Mouse (Mus musculus): Measurements from ENCODE around the gene 4931428F04Rik. TPM values are rescaled to one million over a fixed set of nuclear protein-coding genes. Genes with fewer than 3 reads are reported as not detected.

The 4931428F04Rik gene
- polyA plus RNA-seq, 1 experiment from 2014 or later = 3.2 TPM

DNA sequence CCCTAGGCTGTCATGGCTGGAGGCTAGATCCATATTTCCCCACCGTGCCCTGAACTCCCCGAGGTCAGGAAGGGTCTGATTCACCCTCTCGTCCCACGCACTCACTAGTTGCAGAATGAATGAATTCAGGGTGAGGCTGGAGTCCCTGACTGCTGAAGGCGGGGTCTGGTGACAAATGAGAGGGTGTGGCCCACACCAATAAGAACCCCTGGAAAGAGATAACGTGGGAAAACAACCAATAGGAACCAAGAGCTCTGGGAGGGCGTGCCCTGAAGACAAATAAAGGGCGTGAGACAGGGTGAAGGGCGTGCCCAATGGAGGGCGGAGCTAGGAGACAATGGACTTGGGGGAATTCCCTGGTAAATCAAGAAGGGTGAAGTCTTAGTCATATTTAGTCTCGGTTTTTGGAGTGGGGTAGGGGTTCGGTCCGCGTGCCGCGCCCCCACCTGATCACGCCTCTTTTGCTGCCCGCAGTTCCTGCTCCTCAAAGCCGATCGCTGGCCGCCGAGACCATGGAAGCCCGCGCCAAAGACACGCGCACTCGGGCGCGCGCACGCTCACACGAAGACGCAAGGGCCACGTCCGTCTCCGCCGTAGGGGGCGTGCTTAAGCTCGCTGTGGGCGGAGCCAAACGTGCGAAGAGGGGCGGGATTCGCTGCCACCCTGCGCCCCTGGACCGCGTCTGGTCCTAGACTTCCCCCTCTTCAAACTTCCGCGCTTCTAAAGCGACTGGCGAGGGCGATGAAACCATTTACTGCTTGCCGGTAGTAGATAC is 519 bp downstream of the 4931428F04Rik start:
- peak; percentile 97 for DNase-seq (ENCODE audit: low spot score)

- no peak for DNase-seq (ENCODE audit: low spot score)
Measured at GRCm38 (mm10) chr8:105288231-105288630, 1.4 kb downstream of the 4931428F04Rik start.

DNA sequence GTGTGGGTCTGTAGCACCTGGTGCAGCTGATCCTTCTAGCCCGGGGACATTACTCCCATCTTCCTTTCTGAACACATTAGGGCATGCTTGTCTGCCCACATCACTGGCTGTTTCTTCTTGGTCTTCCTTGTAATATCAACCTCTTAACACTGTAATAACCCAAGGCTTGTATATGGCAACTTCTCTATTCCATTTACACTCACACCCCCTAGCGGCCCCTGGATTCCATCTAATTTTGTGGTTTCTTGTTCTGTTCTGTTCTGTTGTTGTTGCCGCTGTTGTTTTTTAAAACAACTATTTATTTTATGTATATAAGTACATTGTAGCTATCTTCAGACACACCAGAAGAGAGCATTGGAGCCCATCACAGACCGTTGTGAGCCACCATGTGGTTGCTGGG is 2.8 kb downstream of the 4931428F04Rik start:
- DNase-seq (ENCODE audit: low spot score) = no peak

DNA sequence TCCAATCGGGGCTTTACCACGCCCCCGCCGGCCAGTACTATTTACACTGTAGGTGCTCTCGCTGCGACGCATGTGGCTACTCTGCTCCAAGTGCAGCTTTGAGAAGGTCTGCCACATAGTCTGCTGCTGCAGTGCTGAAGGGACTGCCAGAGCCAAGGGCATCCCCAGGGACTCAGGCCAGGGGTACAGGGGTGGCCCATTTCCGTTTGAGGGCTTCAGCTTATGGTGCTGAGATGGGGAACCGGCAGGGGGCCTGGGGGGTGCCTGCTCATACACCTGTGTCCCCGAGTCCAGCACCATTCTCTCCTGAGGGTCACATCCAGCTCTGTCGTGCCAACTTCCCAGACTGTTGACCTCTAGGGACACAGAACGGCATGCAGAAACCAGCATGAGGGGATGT is 4.2 kb downstream of the 4931428F04Rik start:
- DNase-seq (ENCODE audit: low spot score) = no peak

DNA sequence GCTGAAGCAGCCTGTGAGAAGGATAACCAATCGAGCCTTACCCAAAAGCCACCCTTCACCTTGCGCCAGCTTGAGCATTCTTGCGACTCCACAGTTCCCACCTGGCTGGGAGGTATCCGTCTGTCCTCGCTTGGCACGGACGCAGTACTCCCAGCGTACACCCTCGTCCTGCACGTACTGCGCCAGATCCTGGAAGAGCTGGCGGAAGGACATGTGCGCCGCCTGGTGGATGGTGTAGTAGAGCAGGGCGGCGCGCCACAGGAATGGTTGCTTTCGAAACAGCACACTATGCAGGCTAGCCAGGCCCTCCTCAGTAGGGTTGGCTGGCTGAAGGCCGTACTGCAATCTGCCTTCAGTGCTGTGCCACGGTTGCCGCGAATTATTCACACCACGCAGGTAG is 6.6 kb downstream of the 4931428F04Rik start:
- DNase-seq (ENCODE audit: low spot score) = peak; percentile 72

DNA sequence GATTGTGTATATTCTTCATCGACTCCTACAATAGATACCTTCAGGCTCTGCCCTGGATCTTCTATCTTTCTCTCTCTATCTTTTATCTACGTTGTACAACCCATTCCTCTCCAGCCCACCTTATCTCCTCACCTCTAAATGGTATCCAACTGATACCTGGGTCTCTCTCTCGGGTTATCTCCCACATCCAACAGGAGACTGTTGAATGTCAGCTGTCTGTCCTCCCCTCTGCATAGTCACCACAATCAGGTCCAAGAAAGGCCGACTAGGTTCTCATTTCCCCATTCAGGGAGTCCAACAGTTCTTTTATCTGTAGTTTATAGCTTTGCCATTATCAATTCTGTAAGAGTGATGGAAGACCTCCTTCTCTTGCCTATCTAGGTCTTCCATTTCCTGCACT is 7.4 kb downstream of the 4931428F04Rik start:
- DNase-seq (ENCODE audit: low spot score) = no peak

DNA sequence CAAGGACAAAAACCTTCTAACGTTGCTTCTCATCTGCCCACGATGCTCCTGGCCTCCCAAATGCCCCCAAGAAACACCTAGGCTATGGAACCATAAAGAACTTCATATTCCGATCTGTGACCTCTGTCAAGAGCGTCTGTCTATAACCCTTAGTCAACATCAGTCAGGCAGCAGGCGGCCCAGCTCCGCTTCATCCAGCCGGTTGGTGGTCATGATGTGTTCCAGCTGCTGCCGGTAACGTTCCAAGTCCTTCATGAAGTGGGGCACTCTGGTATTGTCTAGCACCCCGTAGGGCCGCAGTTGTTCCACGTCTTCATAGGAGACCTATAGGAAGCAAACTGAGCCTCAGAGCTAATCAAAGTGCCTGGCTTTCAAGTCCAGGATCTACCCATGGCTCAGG is 7.8 kb downstream of the 4931428F04Rik start:
- DNase-seq (ENCODE audit: low spot score) = no peak

DNA sequence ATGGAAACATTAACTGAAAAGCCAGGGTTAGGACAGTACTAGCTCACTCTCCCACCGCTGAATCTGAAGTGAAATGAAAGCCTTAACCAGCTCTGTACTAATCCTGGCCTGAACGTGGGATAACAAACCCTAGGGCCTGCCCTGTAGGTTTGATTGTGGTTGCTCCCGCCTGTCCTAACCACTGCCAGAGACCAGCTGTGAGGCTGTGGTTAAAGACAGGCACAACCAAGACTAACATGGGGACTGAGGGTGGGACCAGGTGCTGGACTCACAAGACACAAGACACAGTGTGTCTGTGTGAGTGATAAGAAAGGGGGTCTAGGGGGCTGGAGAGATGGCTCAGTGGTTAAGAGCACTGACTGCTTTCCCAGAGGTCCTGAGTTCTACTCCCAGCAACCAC is 9.1 kb downstream of the 4931428F04Rik start:
- DNase-seq (ENCODE audit: low spot score) = no peak

DNA sequence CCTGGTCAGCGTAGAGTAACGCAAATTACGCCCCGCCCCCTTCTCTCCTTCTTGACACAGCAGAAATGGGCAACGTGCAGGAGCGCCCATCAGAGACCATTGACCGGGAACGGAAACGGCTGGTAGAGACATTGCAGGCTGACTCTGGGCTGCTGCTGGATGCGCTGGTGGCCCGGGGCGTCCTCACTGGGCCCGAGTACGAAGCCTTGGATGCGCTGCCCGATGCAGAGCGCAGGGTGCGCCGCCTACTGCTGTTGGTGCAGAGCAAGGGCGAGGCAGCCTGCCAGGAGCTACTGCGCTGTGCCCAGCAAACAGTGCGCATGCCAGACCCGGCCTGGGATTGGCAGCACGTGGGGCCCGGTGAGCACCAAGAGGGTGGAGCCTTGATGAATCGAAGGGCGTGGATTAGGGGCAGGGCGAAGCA is 10.7 kb downstream of the 4931428F04Rik start:
- no peak for DNase-seq (ENCODE audit: low spot score)

DNA sequence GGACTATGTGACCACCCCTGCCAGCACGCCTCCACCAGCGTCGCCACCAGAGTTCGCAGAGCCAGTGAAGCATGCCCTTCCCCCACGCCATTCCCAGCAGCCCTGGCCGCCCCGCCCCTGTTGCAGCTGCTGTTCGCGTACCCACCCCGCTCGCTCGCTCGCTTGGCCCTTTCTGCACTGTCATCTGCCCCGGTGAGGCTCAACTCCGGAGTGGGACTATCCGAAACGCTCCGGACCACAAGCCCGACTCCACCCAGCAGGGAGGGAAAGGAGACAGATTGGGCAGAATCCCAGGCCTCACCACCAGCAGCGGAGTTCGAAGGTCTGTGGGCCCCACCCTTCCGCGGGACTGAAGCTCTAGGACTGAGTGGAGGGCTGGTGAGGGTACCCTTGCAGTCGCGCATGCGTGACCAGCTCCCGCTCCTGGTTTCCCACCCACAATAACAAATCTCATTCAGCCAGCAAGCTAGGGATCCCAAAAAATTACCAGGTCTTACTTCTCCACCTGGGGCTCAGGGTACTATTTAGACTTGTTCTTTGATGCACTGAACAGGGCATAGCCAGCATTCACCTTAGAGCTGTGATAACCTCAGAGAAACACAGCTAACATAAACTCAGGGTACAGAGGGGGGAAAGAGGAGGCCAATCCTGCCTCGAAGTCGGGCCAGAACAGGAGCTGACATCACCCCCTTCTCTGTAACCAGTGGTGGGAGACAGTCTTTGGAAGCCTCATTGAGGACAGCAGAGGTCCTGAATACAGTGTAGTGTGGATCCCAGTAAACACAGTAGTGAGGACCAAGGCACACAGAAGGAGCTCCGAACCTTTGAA is 13.2 kb downstream of the 4931428F04Rik start:
- DNase-seq (ENCODE audit: low spot score) = peak; percentile 32

DNA sequence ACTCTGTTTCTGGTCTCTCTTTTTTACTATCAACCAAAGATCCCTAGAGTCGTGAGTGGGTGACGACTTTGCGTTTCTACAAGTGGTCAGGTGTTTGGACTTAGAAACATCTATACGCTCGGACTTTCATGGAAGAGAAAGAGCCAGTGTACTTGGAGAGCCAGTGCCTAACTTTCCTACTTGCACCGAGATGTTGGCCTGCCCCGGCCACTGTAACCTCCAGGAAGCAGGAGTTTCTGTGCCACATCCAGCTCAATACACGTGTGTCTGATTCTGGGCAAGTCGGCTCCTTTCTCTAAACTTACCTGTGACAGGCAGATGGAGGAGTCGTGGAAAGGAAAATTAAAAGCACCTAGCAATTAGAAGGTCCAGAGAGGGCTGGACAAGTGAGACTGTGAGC is 13.8 kb downstream of the 4931428F04Rik start, which contains the start of gene Nol3:
Gene Nol3, plus strand, starts transcription at position 301 of the 400 bp plus-strand sequence.
- no peak for DNase-seq (ENCODE audit: low spot score)

GRCm38 (mm10) chr8:105275387-105275786 is 14.3 kb downstream of the 4931428F04Rik start:
- DNase-seq (ENCODE audit: low spot score) = no peak

DNA sequence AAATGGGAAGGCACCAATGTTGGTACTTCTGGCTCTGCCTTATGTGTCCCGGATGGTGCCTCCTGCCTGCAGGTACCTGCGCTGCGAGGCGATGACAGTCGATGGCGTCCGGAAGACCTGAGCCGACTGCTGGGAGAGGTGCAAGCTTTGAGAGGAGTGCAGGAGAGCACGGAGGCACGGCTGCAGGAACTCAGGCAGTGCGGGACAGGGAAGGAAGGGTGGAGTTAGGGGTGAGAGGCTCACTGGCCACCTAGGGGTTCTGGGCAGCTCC is 18.8 kb downstream of the 4931428F04Rik start:
- no peak for DNase-seq (ENCODE audit: low spot score)

- no peak for DNase-seq (ENCODE audit: low spot score)
Measured at GRCm38 (mm10) chr8:105270101-105270915, 19.4 kb downstream of the 4931428F04Rik start.

DNA sequence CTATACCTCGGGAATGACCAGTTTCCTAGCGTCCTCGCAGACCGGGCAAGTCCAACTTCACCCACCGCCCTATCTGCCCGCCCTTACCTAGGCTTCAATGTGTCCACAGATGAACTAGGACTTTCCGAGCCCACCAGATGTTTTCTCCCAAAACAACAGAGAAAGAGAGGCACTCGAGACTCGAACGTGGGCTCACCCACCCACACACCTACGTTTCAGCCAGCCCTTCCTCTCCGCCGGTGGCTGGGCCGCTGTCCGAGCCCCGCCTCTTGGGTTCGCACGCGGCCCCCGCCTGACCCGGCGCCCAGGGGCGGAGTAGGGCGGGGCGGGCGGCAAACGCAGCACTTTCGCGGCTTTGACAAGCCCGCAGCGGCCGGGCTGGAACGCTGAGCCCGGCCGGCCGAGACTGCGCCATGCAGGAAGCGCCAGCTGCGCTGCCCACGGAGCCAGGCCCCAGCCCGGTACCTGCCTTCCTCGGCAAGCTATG is 20.2 kb downstream of the 4931428F04Rik start, which contains the start of gene Hsf4:
Gene Hsf4, plus strand, starts transcription at position 341 of the 487 bp plus-strand sequence.
- no peak for DNase-seq (ENCODE audit: low spot score)

- DNase-seq (ENCODE audit: low spot score) = no peak
Measured at GRCm38 (mm10) chr8:105269075-105269458, 20.6 kb downstream of the 4931428F04Rik start.

DNA sequence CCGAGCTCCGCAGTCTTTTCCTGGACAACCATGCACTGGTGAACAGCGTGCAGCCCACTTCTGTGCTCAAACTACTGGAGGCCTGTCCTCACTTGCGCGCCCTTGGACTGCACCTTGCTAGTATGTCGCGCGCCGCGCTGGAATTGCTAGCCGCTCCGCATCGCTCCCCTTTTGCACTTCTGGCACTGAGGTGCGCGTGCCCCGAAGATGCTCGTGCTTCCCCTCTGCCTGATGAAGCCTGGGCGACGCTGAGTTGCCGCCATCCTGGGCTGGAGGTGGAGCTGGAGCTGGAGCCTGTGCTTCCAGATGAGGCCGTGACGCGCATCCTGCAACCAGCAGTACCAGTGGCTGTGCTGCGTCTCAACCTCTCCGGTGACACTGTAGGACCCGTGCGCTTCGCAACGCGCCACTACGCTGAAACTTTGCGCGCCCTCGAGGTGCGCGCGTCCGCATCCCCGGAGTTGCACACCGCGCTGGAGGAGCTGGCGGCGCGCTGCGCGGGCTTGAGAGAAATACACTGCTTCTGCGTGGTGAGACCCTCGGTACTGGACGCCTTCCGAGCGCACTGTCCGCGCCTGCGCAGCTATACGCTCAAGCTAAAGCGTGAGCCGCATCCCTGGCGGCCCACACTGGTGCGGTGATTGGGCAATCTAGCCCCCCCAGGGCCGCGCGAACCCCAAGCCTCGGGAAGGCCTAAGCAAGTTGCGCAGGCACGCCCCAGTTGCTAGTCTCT is 21.2 kb downstream of the 4931428F04Rik start:
- DNase-seq (ENCODE audit: low spot score) = no peak

DNA sequence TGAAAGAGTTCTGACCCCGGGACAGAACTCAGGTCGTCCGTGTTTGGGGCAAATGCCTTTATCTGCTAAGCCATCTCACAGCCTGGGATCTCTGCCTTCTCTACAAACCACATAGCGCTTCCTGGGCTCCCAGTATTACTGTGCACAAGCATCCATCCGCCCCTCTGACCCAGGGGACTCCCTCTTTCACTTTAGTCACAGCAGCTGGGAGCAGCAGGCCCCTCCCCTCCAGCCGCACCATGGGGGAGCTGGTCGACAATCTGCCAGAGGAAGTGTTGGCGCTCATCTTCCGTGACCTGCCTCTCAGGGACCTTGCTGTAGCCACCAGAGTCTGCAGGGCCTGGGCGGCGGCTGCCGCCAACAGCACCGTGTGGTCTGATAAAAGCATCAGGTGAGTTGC is 22.9 kb downstream of the 4931428F04Rik start:
- peak; percentile 41 for DNase-seq (ENCODE audit: low spot score)

DNA sequence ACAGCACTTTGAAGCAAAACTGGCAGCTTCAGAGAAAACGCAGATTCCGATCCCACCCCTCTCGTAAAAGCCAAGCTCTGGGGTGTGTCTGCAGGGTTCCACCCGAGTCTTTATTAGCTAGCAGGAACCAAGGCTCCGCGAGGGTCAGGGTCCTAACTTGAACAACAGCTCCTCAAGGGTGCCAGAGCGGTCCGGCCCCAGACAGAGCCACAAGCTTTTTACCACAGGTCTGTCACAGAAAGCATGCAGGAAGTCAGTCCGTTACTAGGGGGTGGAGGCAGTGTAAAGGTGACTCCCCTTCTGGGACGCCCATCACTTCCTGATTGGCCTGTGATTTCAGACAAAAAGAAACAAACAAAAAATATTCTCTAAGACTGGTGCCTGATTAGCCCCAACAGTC is 24.5 kb downstream of the 4931428F04Rik start:
- peak; percentile 64 for DNase-seq (ENCODE audit: low spot score)

DNA sequence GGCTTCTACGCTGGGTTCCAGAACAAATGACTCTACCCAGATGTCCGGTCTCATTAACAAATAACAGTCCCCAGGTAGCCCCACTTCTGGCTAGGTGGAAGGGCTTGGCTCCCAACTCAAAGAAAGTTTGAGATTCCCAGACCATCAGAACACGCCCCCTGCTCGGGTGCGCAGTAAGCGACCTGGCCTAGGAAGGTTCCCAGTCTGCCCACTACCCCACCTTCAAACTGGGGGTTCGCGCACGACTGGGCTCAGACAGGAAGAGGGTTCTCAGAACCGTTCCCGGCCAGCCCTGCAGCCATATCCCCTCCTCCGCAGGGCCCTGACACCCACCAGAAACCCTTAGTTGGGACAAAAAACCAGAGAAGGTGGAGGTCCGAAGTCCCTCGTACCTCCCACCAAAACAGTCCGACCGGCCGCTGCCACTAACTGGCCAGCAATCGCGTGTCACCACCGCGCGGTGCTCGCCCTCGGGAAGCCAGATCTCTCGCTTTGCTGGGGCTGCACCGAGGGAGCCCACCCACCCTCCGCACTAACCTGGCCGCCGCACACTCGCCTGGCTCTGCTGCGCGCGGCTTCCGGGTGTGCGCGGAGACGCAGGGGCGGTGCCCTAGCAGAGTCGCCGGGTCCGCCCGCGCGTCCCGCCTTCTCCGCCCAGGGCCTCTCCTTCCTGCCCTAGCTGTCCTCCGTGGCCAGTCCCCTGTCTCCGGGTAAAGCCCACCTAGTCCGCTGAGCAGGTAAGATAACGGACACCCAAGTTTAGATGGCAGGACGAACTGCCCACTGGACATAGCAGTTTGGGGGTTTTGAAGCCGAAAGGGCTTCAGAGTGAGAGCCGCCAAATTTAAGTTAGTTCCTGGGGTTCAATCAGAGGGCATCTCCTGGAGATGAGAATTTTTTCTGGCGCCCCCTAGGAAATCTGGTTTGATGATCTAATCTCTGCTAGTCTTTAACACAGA is 25.4 kb downstream of the 4931428F04Rik start, which contains the start of the genes Tradd and Fbxl8:
Gene Tradd, minus strand, starts transcription at position 586 of the 959 bp plus-strand sequence.
Gene Fbxl8, plus strand, starts transcription at position 625 of the 959 bp plus-strand sequence.
- peak; percentile 74 for DNase-seq (ENCODE audit: low spot score)
